Mouse (Mus musculus) E14TG2a.4 (cell line): ENCODE measurements around the gene Sall4.
A peak's percentile ranks its signal among the peaks of the same experiment; 100 is the strongest.

Experiments
- H3K27me3 ChIP-seq: 2 replicates; pipeline ENCODE4 v1.6.1; 2014; ENCODE audit warnings: low read length, control low read depth; ENCODE audit not compliant: insufficient read depth
- H3K36me3 ChIP-seq: 2 replicates; pipeline ENCODE4 v1.6.1; 2014; ENCODE audit warnings: low read length, control low read depth; ENCODE audit not compliant: insufficient read depth
- H3K4me1 ChIP-seq: replicated peaks from 2 replicates; pipeline ENCODE4 v1.6.1; 2014; ENCODE audit warnings: low read depth, low read length, control low read depth
- H3K4me3 ChIP-seq: replicated peaks from 2 replicates; pipeline ENCODE4 v1.5.1; 2014; ENCODE audit warnings: mild to moderate bottlenecking, low read length
- H3K9me3 ChIP-seq: 2 replicates; pipeline ENCODE4 v1.6.1; 2014; ENCODE audit warnings: low read length, control low read depth
- CTCF ChIP-seq: conservative IDR thresholded peaks from 2 replicates; pipeline ENCODE4 v1.5.1; 2014; ENCODE audit warnings: low read length
- NANOG ChIP-seq: IDR thresholded peaks from 2 replicates; pipeline ENCODE4 v1.6.1; 2014; ENCODE audit warnings: borderline replicate concordance, low read length, mixed read lengths
- POU5F1 ChIP-seq: IDR thresholded peaks from 2 replicates; pipeline ENCODE4 v1.6.1; 2014; ENCODE audit warnings: low read length, borderline replicate concordance

The Sall4 gene

GRCm38 (mm10) chr2:168740496-168740895 is 27.2 kb downstream of the Sall4 start:
- TF ChIP-seq POU5F1 (no peak), NANOG (no peak), CTCF (no peak)
- Histone ChIP-seq H3K36me3 (no peaks in the 10 kb centered on the region), H3K27me3 (peaks cover 4% of the 10 kb centered on the region; the same call in 1 of the 2 replicates), H3K4me3 (peak overlapping the region; percentile 89), H3K9me3 (no peaks in the 10 kb centered on the region), H3K4me1 (peaks cover 39% of the 10 kb centered on the region)

GRCm38 (mm10) chr2:168738854-168739253 is 28.9 kb downstream of the Sall4 start:
- peaks cover 4% of the 10 kb centered on the region; the same call in 1 of the 2 replicates for H3K27me3 ChIP-seq
- peaks cover 44% of the 10 kb centered on the region for H3K4me1 ChIP-seq
- H3K4me3 ChIP-seq: no peak overlapping the region
- no peaks in the 10 kb centered on the region for H3K9me3 ChIP-seq
- TF ChIP-seq CTCF: peak; percentile 74
- no peak for TF ChIP-seq POU5F1
- H3K36me3 ChIP-seq: no peaks in the 10 kb centered on the region

- TF ChIP-seq CTCF (no peak), POU5F1 (no peak), NANOG (no peak)
- Histone ChIP-seq H3K36me3 (no peaks in the 10 kb centered on the region), H3K27me3 (no peaks in the 10 kb centered on the region; the same call in 1 of the 2 replicates), H3K4me3 (no peak overlapping the region), H3K9me3 (no peaks in the 10 kb centered on the region), H3K4me1 (peaks cover 46% of the 10 kb centered on the region)
Measured at GRCm38 (mm10) chr2:168737878-168738277, 29.9 kb downstream of the Sall4 start.

- H3K36me3 ChIP-seq: no peaks in the 10 kb centered on the region
- peak overlapping the region; percentile 63 for H3K4me3 ChIP-seq
- no peaks in the 10 kb centered on the region; the same call in 1 of the 2 replicates for H3K27me3 ChIP-seq
- peaks cover 47% of the 10 kb centered on the region for H3K4me1 ChIP-seq
- TF ChIP-seq CTCF (no peak), POU5F1 (no peak), NANOG (no peak)
- H3K9me3 ChIP-seq: no peaks in the 10 kb centered on the region
Measured at GRCm38 (mm10) chr2:168734023-168734422, 33.7 kb downstream of the Sall4 start.

GRCm38 (mm10) chr2:168731258-168731657 is 36.5 kb downstream of the Sall4 start:
- H3K27me3 ChIP-seq: no peaks in the 10 kb centered on the region; the same call in 1 of the 2 replicates
- peaks cover 51% of the 10 kb centered on the region for H3K4me1 ChIP-seq
- no peaks in the 10 kb centered on the region for H3K36me3 ChIP-seq
- peaks cover 4% of the 10 kb centered on the region; the same call in 1 of the 2 replicates for H3K9me3 ChIP-seq
- no peak for TF ChIP-seq NANOG
- TF ChIP-seq CTCF: no peak
- TF ChIP-seq POU5F1: no peak
- no peak overlapping the region for H3K4me3 ChIP-seq

- H3K27me3 ChIP-seq: no peaks in the 10 kb centered on the region
- H3K36me3 ChIP-seq: no peaks in the 10 kb centered on the region
- H3K4me1 ChIP-seq: peaks cover 42% of the 10 kb centered on the region
- TF ChIP-seq CTCF (peak; percentile 27; the same call in 1 of the 2 replicates), NANOG (no peak)
- H3K9me3 ChIP-seq: peaks cover 19% of the 10 kb centered on the region
- H3K4me3 ChIP-seq: no peak overlapping the region
Measured at GRCm38 (mm10) chr2:168729736-168730135, 38.0 kb downstream of the Sall4 start.

- no peak overlapping the region for H3K4me3 ChIP-seq
- H3K9me3 ChIP-seq: peaks cover 31% of the 10 kb centered on the region
- H3K27me3 ChIP-seq: no peaks in the 10 kb centered on the region
- TF ChIP-seq NANOG: no peak
- no peak for TF ChIP-seq POU5F1
- no peak for TF ChIP-seq CTCF
- no peaks in the 10 kb centered on the region for H3K36me3 ChIP-seq
- H3K4me1 ChIP-seq: peaks cover 29% of the 10 kb centered on the region
Measured at GRCm38 (mm10) chr2:168728045-168728444, 39.7 kb downstream of the Sall4 start.

- peaks cover 31% of the 10 kb centered on the region for H3K9me3 ChIP-seq
- H3K27me3 ChIP-seq: no peaks in the 10 kb centered on the region
- TF ChIP-seq POU5F1 (no peak), NANOG (no peak), CTCF (no peak)
- H3K4me3 ChIP-seq: no peak overlapping the region
- no peaks in the 10 kb centered on the region for H3K36me3 ChIP-seq
- peaks cover 30% of the 10 kb centered on the region for H3K4me1 ChIP-seq
Measured at GRCm38 (mm10) chr2:168726007-168726406, 41.7 kb downstream of the Sall4 start.

- Histone ChIP-seq H3K27me3 (no peaks in the 10 kb centered on the region), H3K36me3 (no peaks in the 10 kb centered on the region), H3K4me3 (no peak overlapping the region), H3K9me3 (peaks cover 28% of the 10 kb centered on the region), H3K4me1 (peaks cover 34% of the 10 kb centered on the region)
- TF ChIP-seq POU5F1 (no peak), NANOG (no peak), CTCF (no peak)
Measured at GRCm38 (mm10) chr2:168721313-168721712, 46.4 kb downstream of the Sall4 start.
